Mouse (Mus musculus) right cerebral cortex, postnatal 10 days (tissue): ENCODE measurements around the gene Fam131c.

ENCODE experiments used
- DNase-seq, 2 experiments: peaks; one replicate each; pipeline ENCODE4 v3.0.0; 2021; ENCODE audit warnings: low spot score in 2 of 2

Gene Fam131c

DNA sequence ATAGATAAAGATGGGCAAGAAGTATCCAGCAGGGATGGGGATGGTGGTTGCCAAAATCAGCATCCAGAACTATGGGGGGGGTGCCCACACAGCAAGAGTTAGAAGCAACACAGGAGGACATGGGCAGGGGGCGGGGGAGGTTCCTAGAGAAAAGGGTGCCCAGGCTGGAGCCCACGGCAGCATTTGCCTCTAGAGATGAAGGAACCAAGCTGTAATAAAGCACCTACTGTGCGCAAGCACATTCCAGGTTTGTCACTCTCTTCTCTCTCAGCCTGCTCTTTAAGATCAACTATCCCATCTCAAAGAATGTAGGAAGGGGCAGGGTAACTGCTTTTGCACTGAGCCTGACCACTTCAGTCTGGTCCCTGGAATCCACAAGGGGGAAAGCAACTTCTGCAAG lies 40.6 kb downstream of the Fam131c start:
- DNase-seq = no peak

DNA sequence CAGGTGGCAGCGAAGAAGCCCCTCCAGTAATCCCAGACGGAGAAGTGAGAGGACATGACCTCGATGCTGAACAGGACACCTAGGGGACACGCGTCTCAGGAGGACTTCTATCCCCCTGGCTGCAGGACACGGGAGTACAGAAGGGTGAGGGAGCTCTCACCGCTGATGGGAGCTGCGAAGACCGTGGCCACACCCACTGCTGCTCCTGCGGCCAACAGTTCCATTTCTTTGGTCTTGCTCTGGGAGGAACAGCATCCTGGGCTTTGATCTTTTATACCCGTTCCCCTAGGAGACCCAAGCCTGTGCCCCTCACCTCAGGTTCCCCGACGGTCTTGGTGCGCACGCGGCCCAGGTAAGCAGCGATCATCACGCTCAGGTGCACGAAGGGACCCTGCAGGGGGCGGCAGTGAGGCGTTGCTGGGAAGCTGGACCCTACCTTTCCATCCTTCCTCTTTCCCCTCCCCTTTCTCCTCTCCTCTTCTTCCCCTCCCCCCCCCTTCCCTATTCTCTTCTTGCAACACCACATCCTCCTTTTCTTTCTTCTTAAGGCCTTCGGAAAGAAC lies 43.5 kb downstream of the Fam131c start:
- DNase-seq = no peak

DNA sequence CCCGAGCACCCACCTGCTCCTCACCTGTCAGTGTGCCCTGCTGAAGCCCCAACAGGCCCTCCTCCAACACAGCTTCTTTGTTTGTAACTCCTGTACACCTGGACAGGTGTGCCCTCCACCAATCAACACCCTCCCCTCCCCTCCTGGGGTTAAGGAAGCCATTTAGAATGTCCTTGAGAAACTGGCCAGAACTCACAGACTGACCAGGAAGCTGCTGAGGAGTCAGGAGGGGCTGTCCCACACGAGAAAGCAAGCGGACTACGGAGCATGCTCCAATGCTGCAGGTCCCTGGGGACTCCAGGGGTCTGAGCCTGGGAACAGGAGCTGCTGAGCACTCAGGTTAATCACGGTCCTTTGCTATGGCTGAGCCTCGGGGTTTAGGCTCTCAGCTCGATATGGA lies 47.9 kb downstream of the Fam131c start, which contains the start of gene Clcnkb:
Clcnkb (minus strand) TSS at position 91 of the 400 bp plus-strand sequence.
- peak in 1 of 2 experiments; percentile 9 for DNase-seq

DNA sequence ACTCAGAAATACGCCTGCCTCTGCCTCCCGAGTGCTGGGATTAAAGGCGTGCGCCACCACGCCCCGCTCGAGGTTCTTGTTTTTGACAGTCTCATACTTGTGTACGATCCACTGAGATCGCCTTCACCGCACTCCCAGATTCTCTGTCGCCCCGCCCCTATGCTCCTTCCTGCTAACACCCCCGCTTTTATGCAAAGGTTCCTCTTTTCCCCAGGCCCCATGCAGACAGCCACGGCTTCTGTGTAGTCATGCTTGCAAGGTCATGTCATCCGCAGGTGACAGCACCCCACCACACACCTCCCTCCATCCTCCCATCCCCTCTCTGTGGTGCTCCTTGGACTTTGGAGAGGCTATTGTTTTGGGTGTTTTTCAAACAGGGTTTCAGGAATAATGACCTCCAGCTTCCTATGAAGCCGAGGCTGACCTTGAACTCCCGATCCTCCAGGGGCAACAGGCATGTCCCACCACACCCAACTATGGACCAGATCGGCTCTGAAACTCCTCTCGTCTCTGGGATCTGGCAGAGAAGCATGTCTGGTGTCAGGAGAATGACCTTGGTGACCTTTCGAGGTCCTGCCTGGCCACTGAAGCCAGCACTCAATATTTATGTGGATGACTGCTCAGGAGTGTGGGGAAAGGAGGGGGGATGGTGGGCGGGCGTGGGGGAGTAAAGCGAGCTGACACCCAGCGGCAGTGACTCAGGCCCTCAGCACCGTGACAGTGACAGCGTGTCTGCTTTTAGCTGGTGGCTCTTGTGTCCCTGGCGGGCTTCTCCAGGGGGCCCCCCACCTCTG lies 51.6 kb downstream of the Fam131c start:
- peak in 1 of 2 experiments; percentile 29 for DNase-seq

DNA sequence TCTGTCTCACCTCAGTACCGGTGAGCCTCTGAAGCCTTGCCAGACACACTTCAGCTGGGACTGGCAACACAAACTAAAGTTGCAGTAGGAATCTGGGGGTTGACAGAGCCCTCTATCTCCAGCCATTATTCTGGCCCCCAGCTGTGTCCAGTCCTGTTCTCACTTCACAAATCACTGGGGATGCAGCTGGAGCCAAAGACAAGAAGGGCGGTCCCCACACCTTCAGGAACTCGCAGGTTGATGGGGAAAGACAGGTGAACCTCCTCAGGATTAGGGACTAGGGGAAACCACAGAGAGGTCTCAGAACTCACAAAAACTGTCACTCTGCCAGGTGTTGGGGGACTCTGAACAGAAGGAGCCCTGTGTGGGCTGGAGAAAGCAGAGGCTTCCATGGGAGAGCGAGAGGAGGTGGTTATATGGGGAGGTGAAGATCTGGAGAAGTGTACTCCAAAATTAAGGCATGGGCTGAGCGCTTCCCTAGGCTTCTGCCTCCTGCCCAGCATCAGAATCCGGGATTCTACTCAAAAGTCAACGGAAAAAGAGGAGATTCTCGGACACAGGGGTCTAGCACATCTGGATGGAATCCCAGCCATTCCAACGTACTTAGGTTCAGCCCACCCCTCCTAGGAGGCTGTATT lies 52.3 kb downstream of the Fam131c start, which contains the start of gene Hspb7:
Hspb7 (plus strand) TSS at position 588 of the 638 bp plus-strand sequence.
- DNase-seq = peak in 1 of 2 experiments; percentile 19

DNA sequence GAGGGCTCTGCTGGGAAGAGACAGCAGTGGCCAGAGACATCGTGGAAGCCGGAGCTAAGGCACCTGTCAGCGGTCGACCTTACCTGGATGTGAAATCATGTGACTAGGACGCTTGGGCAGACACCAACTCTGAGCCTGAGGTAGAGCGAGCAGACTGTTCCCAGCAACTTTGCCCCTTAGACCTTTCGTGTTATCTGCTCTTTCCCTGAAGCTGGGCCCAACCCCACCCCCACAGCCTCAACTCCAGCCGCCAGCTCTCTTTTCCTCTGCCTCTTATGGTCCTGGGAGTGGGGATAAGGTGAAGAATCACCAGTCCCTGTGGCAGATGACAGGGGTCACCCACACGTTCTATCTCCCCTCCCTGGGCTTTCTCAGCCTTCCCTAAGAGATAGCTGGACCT lies 52.9 kb downstream of the Fam131c start:
- DNase-seq = peak in 1 of 2 experiments; percentile 13

DNA sequence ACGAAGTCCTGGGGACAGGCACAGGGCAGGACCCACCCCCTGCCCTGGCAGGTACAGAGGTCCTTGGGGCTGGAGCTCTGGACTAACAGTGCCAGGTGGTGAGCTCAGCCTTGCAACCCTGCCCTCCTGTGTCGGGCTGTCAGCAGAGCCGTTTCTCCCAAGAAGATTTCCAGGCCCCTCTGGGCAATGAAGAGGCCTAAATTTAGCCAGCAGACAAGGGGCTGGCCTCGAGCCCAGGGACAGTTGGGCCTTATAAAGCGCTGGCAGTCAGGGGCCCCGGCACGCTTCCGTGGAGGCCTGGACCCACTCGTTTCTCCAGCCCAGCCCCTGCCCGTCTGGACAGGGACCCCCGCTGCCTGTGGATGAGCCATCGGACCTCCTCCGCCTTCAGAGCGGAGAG lies 53.4 kb downstream of the Fam131c start:
- DNase-seq = peak in 1 of 2 experiments; percentile 37

DNA sequence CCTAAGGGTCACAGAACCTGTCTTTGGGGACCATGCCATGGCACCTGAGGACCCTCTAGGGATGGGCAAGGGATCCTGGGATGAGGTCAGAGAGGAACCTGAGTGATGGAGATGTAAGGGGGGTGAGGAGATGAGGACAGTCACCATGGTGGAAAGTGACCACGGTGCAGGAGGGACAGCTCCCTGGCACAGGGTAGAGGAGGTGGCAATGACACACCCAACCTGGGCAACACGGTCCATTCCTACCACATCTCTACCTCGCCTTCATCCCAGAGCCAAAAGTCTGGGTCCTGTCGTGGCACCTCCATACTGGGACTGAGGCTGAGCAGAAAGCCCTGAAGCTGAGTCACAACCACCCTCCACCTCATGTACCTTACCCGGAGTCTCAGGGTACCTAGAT lies 54.8 kb downstream of the Fam131c start:
- DNase-seq = no peak

DNA sequence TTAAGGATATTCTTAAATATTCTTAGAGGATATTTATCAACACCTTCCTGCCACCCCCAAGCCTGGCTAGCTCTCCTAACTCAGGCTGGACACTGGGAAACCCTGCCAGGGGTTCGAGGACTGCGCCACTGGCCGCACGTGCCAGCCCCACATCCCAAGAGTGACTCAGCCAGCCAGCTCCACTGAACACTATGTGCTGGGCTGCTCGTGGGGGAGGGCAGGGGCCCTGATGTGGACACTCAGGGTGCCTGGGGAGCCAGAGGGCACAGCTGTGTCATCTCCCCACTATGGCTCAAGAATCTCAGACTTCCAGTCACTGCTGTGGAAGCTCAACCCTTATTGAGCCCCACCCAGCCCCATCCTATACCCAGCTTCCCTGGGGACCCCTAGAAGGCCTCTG lies 55.3 kb downstream of the Fam131c start:
- DNase-seq = no peak

DNA sequence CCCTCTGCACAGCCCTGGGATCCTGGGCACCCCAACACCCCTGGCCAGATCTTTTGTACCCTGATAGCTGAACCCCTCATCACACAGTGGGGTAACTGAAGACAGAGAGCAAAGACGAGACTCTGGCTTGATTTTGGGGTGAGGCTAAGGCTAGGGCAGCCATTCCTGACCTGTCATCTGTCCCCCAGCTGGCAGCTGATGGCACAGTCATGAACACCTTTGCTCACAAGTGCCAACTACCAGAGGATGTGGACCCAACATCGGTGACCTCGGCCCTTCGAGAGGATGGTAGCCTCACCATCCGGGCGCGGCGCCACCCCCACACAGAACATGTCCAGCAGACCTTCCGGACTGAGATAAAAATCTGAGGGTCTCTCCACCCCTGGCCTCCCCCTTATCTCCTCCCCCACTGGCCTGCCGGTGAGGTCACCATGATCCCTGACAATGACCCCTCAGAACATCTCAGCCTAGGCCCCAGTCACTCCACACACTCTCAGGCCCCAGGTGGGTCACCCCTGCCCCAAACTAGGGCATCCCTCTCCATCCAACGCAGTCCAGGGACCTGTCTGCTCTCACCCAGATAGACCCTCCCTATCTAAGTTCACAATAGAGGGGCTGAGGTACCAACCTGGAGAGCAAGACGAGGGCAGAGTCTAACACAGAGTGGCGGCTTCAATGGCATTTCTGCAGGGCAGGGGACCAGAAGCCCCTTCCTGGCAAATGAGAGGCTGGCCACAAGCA lies 55.8 kb downstream of the Fam131c start:
- DNase-seq = no peak

DNA sequence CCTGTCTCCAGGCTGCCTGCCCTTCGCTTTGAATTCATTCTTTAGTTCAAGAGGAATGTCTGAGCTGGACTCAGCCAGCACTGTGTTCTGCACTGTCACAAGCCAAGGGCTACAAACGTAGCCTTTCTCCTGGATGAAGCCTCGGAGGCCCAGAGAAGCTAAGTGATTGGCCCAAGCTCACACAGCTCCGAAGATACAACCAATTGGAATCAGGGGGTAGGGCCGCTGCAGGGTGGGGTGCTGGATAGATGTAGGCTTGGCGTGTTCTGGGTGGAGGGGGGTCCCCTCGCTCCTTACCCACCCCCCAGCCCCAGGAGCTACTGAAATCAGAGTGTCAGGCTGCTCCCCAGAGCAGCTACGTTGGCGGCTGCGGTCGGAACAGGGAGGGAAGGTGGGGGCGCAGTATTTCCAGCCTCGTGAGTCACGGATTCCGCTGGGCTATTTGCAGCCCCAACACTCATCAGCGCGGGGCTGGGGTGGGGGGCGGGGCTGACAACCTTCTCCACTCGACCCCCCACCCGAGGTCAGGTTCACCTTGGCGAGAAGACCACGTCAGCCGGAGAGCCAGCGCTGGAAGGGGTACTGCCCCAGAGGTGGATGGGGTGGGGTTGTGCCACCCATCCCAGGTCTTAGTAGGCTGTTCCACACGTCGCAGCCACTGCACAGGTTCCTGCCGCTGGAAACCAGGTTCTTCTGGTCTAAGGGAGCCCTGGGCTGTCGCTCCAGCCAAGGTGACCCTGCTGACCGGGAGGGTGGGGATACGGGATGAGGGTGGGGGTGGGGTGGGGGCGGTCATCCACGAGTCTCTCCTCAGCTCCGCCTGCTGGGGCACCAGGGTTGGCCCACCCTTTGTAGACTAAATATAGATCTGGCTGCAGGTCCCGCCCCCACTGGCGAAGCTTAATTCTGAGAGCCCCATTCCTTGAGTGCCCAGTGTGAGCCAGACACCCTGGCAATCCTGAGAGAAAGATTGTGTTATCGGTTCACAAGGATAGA lies 57.8 kb downstream of the Fam131c start:
- DNase-seq = peak; percentile 88 to 92

DNA sequence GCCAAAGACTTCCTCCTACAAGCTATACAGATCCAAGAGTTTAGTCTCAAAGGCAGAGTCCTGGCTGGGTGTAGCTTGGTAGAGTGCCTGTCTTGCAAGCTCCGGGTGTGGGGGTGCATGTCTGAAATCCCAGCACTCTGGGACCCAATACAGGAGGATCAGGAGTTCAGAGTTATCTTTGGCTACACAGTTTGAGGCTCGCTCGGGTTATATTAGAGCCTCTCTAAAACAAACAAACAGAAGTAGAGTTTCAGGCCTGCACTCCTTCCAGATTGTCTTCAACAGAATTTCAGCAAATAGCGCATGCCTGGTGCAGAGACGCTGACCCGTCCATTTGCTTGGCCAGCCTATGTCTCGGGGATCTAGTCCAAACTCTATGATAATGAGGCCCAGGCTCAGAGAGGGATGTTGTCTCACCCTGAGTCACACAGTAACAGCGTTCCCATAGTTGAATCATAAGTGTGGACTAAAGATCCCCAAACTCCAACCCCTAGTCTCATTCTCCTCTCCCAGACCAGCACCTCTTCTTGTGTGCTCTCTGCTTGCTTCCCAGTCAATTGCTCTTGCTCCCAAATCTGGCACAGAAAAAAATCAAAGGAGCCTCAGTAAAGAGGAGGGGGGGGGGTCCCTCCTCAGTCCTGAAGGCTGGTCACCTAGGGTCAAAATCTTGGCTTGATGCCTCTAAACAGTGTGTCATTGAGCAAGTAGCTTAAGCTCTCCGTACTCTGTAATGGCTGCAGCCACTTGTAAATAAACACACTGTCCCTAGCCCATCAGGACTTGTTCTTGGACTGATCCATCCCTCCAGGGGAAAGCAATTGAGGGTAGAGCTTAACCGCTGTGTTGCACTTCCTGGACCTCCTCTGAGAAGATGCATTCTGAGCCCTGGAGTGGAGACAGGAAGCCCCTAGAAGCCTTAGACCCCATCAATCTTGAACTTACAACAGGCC lies 59.1 kb downstream of the Fam131c start:
- DNase-seq = no peak

DNA sequence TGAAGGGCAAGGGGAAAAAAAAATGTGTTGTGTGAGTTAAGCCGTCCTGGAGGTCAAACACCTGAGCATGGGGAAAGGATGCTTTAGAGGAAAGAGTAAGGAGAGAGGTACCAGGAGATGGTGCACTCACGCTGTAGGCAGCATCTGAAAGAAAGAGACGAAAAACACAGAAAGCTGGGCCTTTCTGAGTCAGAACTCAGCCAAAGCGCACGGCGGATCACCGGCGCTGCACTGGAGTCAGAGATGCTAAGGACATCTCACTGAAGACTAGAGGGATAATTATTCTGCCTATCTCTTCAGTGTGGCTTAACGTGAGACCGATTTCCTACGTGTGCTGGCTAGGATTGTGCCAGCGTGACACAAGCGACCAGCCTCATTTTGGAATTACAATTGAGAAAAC lies 59.9 kb downstream of the Fam131c start:
- no peak for DNase-seq

DNA sequence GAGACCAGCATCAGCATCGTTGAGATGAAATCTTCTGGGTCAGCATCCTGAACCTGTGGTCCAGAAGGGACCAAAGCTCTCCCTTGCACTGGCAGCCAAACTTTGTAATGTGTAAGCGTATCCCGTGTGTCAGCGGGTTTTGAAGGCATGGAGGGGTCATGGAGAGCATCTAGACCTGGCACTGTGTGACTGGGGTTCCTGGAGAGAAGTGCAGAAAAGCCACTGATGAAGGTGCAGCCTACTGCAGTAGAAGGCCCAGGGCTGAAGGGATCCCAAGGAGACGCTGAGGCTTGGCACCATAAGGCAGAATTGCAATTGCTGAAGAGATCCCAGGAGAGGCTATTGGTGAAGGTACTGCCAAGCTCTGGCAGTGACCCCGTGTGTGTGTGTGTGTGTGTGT lies 61.4 kb downstream of the Fam131c start:
- no peak for DNase-seq

DNA sequence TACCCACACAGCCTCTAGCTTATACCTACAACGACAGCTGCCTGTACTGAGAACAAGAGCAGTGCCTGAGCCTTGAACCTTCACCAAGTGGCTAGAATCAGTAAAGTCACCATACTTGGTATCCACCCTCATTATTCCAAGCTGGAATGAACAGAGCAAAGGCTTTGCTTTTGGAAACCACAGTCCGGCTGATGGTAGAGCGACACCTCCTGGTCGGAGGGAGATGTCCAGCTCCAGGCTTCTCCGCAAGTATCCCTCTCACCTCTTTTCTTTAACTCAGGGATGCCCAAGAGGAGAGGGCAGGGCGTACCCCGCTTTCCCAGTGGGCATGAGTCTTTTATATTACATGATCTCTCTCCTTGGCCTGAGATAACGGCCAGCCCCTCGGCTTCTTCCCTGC lies 61.8 kb downstream of the Fam131c start:
- DNase-seq = no peak

DNA sequence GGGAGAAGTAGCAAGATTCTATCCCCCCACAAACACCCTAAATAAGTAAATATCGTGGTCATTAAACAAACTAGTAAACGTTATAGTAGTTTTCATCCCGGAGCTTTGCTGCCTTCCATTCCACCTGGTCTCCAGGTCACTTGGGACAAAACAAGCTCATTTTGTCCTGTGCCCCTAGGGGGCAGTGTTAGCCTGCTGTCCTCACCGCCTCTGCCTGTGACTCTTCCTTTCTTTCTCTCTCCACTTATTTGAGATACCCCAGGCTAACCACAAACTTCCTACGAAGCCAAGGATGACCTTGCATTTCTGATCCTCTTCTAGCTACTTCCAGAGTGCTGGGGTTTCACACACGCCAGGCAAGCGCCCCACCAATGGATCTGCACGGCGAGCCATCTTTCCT lies 63.0 kb downstream of the Fam131c start:
- DNase-seq = peak in 1 of 2 experiments; percentile 70

DNA sequence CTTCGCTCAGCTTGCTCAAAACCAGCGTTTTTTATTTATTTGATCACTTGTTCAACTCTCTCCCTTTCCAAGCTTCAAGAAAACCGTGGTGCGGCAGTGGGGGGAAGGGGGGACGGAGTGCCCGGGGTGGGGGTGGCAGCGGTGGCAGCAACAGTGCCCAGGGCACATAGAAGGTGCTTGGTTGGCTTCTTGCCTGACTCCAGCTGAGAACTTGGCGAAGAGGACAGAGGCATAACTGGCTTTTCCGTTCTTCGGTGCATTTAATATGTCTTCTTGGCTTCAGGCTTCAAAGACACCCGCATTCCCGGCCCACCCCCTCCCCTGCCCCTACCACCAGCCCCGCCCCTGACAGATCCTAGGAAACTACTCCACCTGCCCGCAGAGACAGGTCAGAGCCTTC lies 64.6 kb downstream of the Fam131c start:
- DNase-seq = no peak

DNA sequence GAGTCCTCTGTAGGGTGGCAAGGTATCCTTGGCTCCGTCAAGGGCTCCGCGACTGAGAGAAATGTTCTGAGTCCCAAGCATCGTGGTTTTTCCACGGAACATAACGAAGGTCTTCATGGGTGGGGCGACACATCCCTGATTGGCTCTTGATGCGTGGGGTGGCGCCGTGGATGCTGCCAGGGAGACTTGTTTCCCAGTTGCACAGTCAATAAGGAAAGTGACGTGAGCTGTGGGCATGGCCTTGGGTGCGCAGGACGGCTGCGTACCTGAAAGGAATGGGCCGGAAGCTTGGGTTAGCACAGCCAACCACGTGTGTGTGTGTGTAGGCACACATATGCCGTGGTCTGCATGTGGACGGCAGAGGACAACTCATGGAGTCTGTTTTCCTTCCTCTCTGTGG lies 65.2 kb downstream of the Fam131c start:
- no peak for DNase-seq
